ENCODE assay signal across 1 mouse cellular context in genomic region chr5:114730129-114730528, GRCm38 (mm10).
A peak's percentile ranks its signal among the peaks of the same experiment; 100 is the strongest.
TF ChIP-seq lines count a peak whose summit lies in the region.

No protein-coding gene starts in this region.

TF ChIP-seq in CH12.LX, 34 proteins besides CTCF, POLR2A, EP300 and RAD21:
- no peak for TF ChIP-seq MEF2A (IDR thresholded peaks at IDR 0.05; ENCODE audit: borderline replicate concordance, low read depth, low read length)
- 0 out of 2 replicates have a peak, but pooled peaks have one; percentile 13 for TF ChIP-seq BHLHE40 (IDR thresholded peaks at IDR 0.05; ENCODE audit: low read depth, low read length)
- TF ChIP-seq HCFC1 (IDR thresholded peaks at IDR 0.05; ENCODE audit: low read depth, low read length), result no peak
- TF ChIP-seq UBTF (IDR thresholded peaks at IDR 0.05; ENCODE audit: low read depth, low read length), result no peak
- TF ChIP-seq ETS1 (conservative IDR thresholded peaks at IDR 0.05; ENCODE audit: low read depth, low read length), result peak; percentile 55; the same call in 1 of the 2 replicates
